Mouse (Mus musculus) neural tube, embryonic 11.5 days (tissue): ENCODE results near the gene Rem1. TPM values are rescaled to one million over a fixed set of nuclear protein-coding genes. Genes with fewer than 3 reads are reported as not detected.

ENCODE experiments used
- ATAC-seq: fragments of 200-750 bp; cut with Nextera tagmentation; 2 replicates; pipeline ENCODE4 v1.8.0; 2017; ENCODE audit warnings: moderate number of reproducible peaks, mild to moderate bottlenecking, moderate TSS enrichment, moderate library complexity; ENCODE audit not compliant: insufficient read depth, low FRiP score, low TSS enrichment
- DNase-seq: peaks from one replicate; pipeline ENCODE4 v3.0.0-alpha.2; 2015; ENCODE audit warnings: low spot score
- H3K27ac ChIP-seq: fragments of 300-500 bp; sonication (generic); 2 replicates; pipeline ENCODE4 v1.5.1; 2014; ENCODE audit warnings: low read depth, mild to moderate bottlenecking, low read length
- H3K27me3 ChIP-seq: fragments of 300-500 bp; sonication (generic); 2 replicates; pipeline ENCODE4 v1.6.1; 2014; ENCODE audit warnings: mild to moderate bottlenecking, low read length, mixed read lengths; ENCODE audit not compliant: control insufficient read depth, insufficient read depth
- H3K36me3 ChIP-seq: fragments of 300-500 bp; sonication (generic); 2 replicates; pipeline ENCODE4 v1.6.1; 2014; ENCODE audit warnings: mild to moderate bottlenecking, low read length, moderate library complexity, mixed read lengths; ENCODE audit not compliant: control insufficient read depth, insufficient read depth
- H3K4me1 ChIP-seq: fragments of 300-500 bp; sonication (generic); 2 replicates; pipeline ENCODE4 v1.6.1; 2014; ENCODE audit warnings: low read length, mixed read lengths; ENCODE audit not compliant: control insufficient read depth, insufficient read depth
- H3K4me2 ChIP-seq: fragments of 300-500 bp; sonication (generic); 2 replicates; pipeline ENCODE4 v1.6.1; 2014; ENCODE audit warnings: low read depth, mild to moderate bottlenecking, moderate library complexity
- H3K4me3 ChIP-seq: fragments of 300-500 bp; sonication (generic); 2 replicates; pipeline ENCODE4 v1.5.1; 2014; ENCODE audit warnings: low read depth, low read length
- H3K9ac ChIP-seq: fragments of 300-500 bp; sonication (generic); 2 replicates; pipeline ENCODE4 v1.6.1; 2014; ENCODE audit warnings: mild to moderate bottlenecking, low read length
- H3K9me3 ChIP-seq: fragments of 300-500 bp; sonication (generic); 2 replicates; pipeline ENCODE4 v1.6.1; 2016; ENCODE audit warnings: low read length; ENCODE audit not compliant: control insufficient read depth
- WGBS: fragments of 180-500 bp; shearing (Covaris S2); extraction: QIAGEN DNeasy Blood & Tissue Kit; methylation state at CpG from one replicate; pipeline ENCODE4 v1.1.7; 2014; 5-methylcytosine and 5-hydroxymethylcytosine counted together
- polyA plus RNA-seq: library from polyadenylated mRNA; unstranded; fragments of >200 nt; fragmentation: Nextera tagmentation; extraction: Ambion mirVana; gene quantifications from 2 replicates; pipeline ENCODE4 v1.2.1, GENCODE M21; 2014

Gene Rem1
- polyA plus RNA-seq, 1 experiment from 2014 or later: 0.58 TPM

DNA sequence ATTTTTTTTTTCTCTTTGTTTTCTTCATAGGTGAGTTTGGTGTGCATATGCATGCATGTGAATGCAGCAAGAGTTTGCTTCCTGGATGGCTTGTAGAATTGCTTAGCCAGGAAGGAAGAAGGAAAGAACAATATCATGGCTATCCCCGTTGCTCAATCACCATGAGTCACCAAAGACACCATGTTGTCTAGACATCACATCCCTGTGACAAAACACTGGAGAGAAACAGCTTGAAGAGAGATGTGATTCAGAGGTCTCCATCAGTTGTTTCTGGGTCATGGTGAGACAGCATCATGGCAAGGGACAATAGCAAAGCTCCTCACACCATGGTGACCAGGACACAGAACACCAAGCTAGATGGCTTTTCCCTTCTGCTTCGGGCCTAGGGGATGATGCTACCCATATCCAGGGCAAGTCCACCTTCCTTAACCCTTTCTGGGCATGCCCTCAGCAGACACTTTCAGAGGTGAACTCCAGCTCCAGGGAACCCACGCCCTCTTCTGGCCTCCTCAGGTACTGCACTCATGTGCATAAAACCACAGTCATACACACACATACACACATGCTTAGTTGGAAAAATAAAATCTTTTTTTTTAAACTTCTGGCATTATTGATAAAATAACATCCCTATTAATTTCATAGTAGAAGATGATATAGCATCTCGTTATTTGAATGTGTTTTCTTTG, 25.3 kb upstream of the Rem1 start:
- no peaks in the 10 kb centered on the region for H3K27me3 ChIP-seq
- no peak overlapping the region for H3K9ac ChIP-seq
- H3K27ac ChIP-seq: no peak overlapping the region
- H3K4me2 ChIP-seq: no peak overlapping the region
- ATAC-seq (no peak), DNase-seq (no peak)
- no peaks in the 10 kb centered on the region for H3K36me3 ChIP-seq
- 76% methylated on average over 4 of the region's 4 CpGs for WGBS
- H3K4me1 ChIP-seq: no peaks in the 10 kb centered on the region
- no peak overlapping the region for H3K4me3 ChIP-seq
- no peaks in the 10 kb centered on the region for H3K9me3 ChIP-seq

DNA sequence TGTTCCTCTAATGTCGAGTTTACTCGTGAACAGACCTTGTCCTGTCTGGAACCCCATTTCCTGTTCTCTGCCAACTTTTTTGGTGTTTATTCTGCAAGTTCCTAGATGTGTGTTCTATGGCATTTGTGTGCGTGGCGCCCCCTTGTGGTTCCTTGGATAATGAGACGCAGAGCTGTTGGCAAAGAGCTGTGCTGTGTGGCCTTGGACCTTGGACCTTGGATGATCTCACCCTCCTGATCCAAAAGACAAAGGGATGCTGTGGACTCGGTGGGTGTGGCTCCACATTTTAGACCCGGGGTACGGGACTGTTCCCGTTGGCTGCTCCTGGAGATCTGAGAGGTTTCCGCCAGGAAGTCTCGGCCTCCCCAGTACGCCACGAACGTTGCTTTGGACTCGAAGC, 22.7 kb upstream of the Rem1 start, which contains the start of gene Defb36:
Gene Defb36, plus strand, starts transcription at position 271 of the 400 bp plus-strand sequence.
- H3K27me3 ChIP-seq: no peaks in the 10 kb centered on the region
- no peaks in the 10 kb centered on the region for H3K36me3 ChIP-seq
- H3K4me1 ChIP-seq: no peaks in the 10 kb centered on the region
- H3K9me3 ChIP-seq: no peaks in the 10 kb centered on the region
- no peak within 1 kb of the TSS for H3K9ac ChIP-seq
- ATAC-seq: no peak
- DNase-seq: no peak
- no peak within 1 kb of the TSS for H3K4me3 ChIP-seq
- no peak within 1 kb of the TSS for H3K27ac ChIP-seq
- WGBS: 88% methylated on average over 15 of the region's 15 CpGs
- H3K4me2 ChIP-seq: no peak within 1 kb of the TSS

DNA sequence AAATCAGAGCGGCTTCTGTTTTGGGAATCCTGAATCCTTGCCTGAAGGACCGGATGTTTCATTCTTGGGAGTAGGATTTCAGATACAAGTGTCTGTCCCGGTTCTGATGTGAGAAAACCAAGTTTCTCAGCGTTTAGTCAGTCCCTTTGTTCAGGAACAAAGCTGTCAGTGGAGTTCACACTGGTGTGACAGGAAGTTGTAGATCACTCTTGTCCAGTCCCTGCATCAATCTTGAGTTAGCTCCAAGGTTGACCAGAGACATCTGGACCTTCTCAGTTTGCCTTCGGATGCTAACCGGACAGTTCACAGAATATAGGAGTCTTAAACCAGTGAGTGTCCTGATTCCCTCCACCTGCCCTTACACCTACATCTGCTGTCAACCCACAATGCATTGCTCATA, 19.0 kb upstream of the Rem1 start:
- Histone ChIP-seq H3K4me3 (no peak overlapping the region), H3K27me3 (no peaks in the 10 kb centered on the region), H3K4me1 (no peaks in the 10 kb centered on the region), H3K36me3 (no peaks in the 10 kb centered on the region), H3K9me3 (no peaks in the 10 kb centered on the region), H3K9ac (no peak overlapping the region), H3K27ac (no peak overlapping the region), H3K4me2 (no peak overlapping the region)
- ATAC-seq (no peak), DNase-seq (no peak)
- WGBS: 48% methylated on average over 6 of the region's 6 CpGs

DNA sequence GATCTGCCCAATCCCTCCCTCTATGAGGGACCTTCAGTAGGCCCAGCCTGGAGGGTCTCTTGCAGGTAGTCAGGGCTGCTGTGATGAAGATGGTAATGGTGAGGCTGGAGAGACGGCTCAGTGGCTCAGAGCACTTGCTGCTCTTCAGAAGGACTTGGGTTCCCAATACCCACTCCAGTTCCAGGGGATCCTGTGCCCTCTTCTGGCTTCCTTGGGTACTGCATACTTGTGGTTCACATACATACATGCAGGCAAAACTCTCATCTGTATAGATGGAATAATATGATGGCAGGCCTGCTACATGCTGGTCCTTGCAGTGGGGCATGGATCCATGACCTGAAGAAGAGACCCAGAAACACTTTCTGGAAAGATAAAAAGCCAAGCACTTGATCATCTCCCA, 18.0 kb upstream of the Rem1 start:
- no peak overlapping the region for H3K4me2 ChIP-seq
- H3K36me3 ChIP-seq: no peaks in the 10 kb centered on the region
- no peak overlapping the region for H3K9ac ChIP-seq
- H3K4me3 ChIP-seq: no peak overlapping the region
- 89% methylated on average over 1 of the region's 1 CpGs for WGBS
- DNase-seq: no peak
- no peak for ATAC-seq
- no peaks in the 10 kb centered on the region for H3K9me3 ChIP-seq
- H3K27ac ChIP-seq: no peak overlapping the region
- no peaks in the 10 kb centered on the region for H3K27me3 ChIP-seq
- no peaks in the 10 kb centered on the region for H3K4me1 ChIP-seq

DNA sequence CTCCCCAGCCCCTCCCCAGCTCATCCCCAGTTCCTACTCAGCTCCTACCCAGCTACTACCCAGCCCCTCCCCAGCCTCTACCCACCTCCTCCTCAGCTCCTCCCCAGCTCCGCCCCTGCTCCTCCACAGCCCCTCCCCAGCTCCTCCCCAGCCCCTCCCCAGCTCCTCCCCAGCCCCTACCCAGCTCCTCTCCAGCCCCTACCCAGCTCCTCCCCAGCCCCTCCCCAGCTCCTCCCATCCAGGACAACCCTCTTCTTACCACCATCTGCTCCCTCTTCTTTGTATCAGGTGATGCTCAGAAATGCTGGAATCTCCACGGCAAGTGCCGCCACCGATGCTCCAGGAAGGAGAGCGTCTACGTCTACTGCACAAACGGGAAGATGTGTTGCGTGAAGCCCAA, 14.6 kb upstream of the Rem1 start:
- Histone ChIP-seq H3K4me3 (no peak overlapping the region), H3K9ac (no peak overlapping the region), H3K4me1 (no peaks in the 10 kb centered on the region), H3K27ac (no peak overlapping the region), H3K27me3 (no peaks in the 10 kb centered on the region), H3K9me3 (no peaks in the 10 kb centered on the region), H3K36me3 (no peaks in the 10 kb centered on the region), H3K4me2 (no peak overlapping the region)
- no peak for ATAC-seq
- 30% methylated on average over 8 of the region's 8 CpGs for WGBS
- DNase-seq: no peak

DNA sequence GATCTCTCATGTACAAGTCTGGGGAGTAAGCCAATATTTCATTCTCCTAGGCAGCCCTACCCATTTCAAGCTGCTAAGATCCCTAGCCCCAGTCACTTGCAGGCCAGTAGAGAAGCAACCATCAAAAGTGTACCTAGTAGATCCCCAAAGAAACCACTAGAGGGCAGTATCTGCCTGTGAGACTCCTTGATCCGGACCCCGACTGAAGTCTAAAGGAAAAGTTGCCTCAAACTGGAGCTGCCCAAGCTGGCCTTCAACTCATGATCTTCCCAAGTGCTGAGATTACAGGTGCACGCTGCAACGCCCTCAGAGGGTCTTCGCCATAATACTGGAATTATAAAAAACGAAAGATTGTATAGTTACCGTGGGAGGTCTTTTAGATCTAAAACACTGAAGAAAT, 11.2 kb upstream of the Rem1 start:
- ATAC-seq: no peak

DNA sequence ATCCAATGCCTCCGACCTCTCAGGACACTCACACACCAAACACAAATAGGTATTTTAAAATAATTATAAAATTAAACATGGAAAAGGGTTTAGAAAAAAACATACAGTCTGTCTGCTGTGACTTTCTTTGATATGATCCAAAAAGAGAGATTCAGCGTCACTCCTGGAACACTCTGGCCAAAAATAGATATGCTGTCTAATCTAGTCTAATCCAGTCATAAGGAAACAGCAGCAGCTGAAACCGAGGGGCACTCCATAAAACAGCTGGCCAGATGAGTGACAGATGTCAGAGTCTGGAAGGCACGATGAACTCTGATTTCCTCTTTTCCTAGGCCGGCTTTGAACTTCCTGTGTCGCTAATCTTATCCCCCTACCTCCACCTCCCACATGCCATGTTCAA, 10.3 kb upstream of the Rem1 start:
- no peak overlapping the region for H3K4me2 ChIP-seq
- ATAC-seq: no peak
- H3K36me3 ChIP-seq: no peaks in the 10 kb centered on the region
- no peaks in the 10 kb centered on the region for H3K9me3 ChIP-seq
- H3K4me1 ChIP-seq: no peaks in the 10 kb centered on the region
- no peak overlapping the region for H3K9ac ChIP-seq
- no peaks in the 10 kb centered on the region for H3K27me3 ChIP-seq
- WGBS: 80% methylated on average over 6 of the region's 6 CpGs
- no peak overlapping the region for H3K4me3 ChIP-seq
- DNase-seq: no peak
- H3K27ac ChIP-seq: no peak overlapping the region

More for the DNA sequence above, 11.2 kb upstream of the Rem1 start:
- Histone ChIP-seq H3K27me3 (no peaks in the 10 kb centered on the region), H3K4me2 (no peak overlapping the region), H3K36me3 (no peaks in the 10 kb centered on the region), H3K4me3 (no peak overlapping the region), H3K9ac (no peak overlapping the region), H3K9me3 (no peaks in the 10 kb centered on the region), H3K27ac (no peak overlapping the region), H3K4me1 (no peaks in the 10 kb centered on the region)
- 9% methylated on average over 7 of the region's 7 CpGs for WGBS
- peak; percentile 50 for DNase-seq

DNA sequence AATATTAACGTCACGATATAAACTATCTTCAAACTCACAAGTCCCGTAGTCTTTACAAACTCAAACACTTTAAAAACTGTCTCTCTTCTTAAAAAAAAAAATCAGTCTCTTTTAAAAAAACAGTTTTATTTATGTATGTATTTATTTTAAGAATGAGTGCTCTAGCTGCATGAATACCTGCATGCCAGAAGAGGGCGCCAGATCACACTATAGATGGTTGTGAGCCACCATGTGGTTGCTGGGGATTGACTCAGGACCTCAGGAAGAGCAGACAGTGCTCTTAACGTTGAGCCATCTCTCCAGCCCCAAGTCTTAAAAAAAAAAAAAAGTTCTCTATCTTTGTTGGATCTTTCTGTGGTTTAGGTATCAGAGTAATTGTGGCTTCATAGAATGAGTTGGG, 9.4 kb upstream of the Rem1 start:
- ATAC-seq: no peak
- WGBS: 55% methylated on average over 5 of the region's 5 CpGs
- H3K9me3 ChIP-seq: no peaks in the 10 kb centered on the region
- no peaks in the 10 kb centered on the region for H3K36me3 ChIP-seq
- H3K27ac ChIP-seq: no peak overlapping the region
- H3K4me2 ChIP-seq: no peak overlapping the region
- no peaks in the 10 kb centered on the region for H3K27me3 ChIP-seq
- DNase-seq: no peak
- no peaks in the 10 kb centered on the region for H3K4me1 ChIP-seq
- H3K9ac ChIP-seq: no peak overlapping the region
- H3K4me3 ChIP-seq: no peak overlapping the region

DNA sequence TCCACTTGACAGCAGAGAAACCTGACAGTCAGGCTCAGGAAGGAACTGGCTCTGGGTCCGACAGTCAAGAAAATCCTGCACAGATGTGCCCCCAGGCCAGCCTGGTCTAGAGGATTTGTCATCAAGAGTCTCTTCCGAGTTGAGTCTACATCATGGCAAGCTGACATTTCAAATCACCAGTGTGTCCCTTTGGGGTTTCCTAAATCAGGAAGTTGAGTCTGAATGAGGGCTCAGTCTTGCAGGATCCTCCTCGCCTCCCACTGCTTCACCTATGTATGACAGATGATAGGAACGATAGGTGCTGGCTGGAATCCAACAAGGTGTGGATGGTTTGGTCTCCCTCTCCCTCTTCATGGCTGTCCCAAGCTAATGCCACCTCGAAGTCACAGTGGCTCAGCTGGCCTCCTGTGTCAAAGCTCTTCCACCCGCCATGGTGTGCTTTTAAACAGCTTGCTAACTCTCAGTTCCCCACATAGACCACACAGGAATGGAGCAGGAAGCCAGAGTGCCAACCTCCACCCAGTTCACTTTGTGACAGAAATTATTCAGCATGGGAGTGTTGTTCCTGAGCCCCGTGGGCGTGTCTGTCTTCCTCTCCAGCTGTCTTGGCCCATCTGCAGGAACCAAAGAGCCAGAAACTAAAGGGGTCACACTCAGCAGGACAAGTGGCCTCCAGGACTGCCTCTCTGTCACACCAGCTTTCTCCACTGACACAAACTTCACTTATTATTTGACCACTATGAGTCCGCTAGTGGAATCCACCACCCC, 6.2 kb upstream of the Rem1 start:
- no peak for DNase-seq
- WGBS: 67% methylated on average over 9 of the region's 9 CpGs
- H3K9me3 ChIP-seq: no peaks in the 10 kb centered on the region
- H3K27ac ChIP-seq: no peak overlapping the region
- H3K36me3 ChIP-seq: no peaks in the 10 kb centered on the region
- H3K4me1 ChIP-seq: no peaks in the 10 kb centered on the region
- peaks cover under 1% of the 10 kb centered on the region for H3K27me3 ChIP-seq
- no peak overlapping the region for H3K4me3 ChIP-seq
- ATAC-seq: no peak
- no peak overlapping the region for H3K9ac ChIP-seq
- no peak overlapping the region for H3K4me2 ChIP-seq
